Mouse (Mus musculus) T-helper 2 cell (primary cell): ENCODE results near the gene Tcte1.

Experiments
- in situ Hi-C: fragments of 300-600 bp; cut with MboI, MseI; formaldehyde crosslinking; loops from one replicate; pipeline ENCODE4 v1.15.1; 2025; ENCODE audit warnings: high pct_unique_total_duplicates

Gene Tcte1

DNA sequence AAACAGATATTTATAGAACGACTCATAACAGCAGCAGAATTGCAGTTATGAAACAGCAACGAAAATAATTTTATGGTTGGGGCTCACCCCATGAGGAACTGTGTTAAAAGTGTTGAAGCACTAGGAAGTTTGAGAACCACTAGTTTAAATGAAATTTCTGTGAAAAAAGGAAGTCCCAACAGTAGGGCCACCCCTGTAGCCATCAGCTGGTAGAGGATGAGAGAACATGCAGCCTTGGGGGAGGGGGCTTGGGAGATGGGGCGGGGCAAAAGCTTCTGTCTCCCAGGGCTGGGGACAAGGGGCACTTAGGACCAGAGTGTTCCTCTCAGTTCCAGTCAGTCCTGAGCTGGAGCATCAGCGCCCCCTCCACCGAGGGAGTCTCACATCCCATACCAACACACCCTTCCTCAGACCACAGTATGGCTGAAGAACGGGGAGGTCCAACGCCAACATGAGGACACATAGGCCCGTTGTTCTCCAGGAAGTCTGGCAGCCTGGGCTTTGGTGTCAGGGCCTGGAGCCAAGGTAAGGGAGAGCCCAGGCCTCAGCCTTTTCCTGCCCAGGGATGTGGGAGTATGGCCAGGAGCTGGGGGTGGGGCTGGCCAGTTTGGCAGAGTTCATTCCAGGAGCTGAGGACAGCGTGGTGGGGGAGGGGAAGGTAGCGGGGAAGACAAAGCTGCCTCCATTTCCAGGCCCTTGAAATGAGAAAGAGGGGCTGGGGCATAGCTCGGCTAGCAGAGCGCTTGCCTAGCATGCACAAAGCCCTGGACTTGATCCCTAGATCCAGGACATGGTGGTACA is 61.1 kb downstream of the Tcte1 start:
- in situ Hi-C loops, result no loop called here

DNA sequence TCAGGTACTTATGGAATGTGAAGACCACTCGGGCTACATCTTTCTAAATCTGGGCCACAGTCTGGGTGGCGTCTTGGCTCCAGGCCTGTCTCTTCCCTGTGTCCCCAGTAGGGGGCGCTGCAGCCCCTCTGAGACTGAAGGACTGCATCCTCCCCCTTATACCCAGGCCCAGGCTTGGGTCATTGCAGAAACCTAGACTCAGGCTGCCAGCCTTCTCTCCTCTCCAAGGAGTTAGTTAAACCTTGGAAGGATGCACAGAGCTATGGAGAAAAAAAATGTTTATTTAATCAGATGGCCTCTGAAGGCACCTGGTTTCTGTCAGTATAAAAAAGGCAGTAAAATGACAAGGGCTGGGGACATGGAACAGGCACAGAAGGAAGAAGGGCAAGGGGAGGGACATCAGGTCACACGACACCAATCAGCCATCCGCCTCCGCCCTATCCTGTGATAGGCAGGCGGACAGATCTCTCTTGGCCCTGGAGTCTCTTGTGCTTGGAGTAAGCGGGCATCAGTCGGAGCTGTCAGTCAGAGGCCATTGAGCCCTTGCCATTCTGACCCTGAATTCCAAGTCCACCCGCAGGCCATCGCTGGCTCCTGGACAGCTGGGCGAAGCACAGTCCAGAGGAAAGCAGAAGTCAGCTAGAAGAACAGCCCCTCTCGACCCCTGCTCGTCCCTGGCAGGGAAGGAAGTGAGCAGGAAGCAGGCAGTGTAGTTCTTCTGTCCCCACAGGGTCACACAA is 61.9 kb downstream of the Tcte1 start:
- in situ Hi-C loops, result loop anchor here (5.0 kb wide), 1 partner anchor 42 kb away; no protein-coding TSS in a partner anchor

DNA sequence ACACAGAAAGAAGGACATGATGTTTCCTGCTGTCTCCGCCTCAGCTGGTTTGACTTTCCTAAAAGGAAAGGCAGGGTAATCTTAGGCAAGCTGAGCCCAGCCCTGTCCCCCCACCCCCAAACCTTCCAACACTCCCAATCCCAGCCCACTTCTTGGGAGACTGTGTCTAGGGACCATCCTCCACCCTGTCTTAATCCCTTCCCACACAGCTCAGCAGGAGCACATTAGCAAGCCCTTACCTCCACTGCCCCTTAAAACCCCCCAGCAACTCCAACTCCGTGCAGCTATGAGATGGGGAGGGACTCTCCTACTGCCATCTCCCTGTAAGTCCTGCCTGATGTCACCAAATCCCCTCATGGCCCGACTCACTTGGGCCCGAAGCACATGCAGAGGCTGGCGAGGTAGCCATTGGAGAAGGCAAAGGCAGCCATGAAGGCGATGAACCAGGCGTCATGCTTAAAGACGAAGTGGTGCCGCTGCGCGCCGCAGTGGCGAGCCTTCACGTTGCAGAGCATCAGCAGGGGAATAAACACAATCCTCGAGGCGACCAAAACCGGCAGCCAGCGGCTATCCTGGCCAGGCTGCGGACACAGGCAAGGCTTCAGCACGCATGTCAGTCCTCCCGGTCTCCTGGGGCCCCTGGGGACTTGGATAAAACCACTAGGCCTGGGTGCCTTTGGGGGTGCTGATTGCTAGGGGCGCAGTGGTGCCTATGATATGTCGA is 62.7 kb downstream of the Tcte1 start:
- in situ Hi-C loops, result loop anchor here (5.0 kb wide), 1 partner anchor 41 kb away; no protein-coding TSS in a partner anchor

DNA sequence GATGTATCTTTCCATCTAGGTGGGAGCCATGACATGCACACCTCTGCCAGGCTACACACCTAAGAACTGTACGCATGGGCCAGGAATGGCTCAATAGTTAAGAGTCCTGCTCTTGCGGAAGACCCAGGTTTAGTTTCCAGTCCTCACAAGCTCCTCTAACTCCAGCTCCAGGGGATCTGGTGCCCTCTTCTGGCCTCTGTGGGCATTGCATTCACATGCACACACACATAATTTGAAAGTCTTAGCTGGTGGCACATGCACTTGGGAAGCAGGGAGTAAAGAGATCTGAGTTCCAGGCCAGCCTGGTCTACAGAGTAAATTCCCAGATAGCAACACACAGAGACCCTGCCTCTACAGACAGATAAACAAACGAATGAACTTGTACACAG is 63.2 kb downstream of the Tcte1 start:
- in situ Hi-C loops, result loop anchor here (5.0 kb wide), 1 partner anchor 41 kb away; no protein-coding TSS in a partner anchor

DNA sequence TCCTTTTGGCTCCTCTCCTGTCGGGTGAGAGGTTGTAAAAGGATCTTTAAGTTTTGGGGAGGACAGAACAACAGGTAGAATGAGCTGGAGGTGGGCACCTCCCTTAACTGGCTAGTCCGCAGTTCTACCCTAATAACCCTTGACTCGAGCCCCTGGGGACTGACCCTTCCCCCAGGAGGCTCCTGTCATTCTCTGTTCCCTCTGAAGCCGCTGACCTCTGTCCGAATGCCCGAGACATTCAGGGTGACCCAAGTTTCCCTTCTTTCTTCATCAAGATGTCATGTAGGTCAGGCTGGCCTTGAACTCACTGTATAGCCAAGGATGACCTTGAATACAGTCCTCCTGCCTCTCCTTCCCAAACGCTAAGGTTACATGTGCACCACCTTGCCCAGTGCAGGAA is 65.1 kb downstream of the Tcte1 start:
- in situ Hi-C loops, result loop anchor here (5.0 kb wide), 1 partner anchor 39 kb away; no protein-coding TSS in a partner anchor

DNA sequence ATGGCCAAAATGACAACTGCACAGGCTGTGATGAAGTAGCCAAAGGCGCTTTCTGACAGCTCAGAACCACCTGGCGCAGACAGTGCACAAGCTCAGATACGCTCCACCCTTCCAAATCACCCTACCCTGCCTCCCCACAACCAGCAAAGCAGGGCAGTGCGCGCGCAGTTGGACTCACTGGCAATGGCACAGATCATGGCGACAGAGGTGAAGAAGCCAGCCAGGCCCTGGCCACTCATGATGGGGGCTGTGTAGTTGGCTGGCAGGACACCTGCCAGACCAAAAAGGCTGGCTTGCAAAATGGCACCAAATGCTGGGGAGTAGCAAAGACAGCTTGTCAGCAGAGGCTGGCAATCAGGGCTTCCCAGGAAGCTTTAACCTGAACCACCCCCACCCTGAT is 66.0 kb downstream of the Tcte1 start:
- in situ Hi-C loops, result loop anchor here (5.0 kb wide), 1 partner anchor 38 kb away; no protein-coding TSS in a partner anchor

DNA sequence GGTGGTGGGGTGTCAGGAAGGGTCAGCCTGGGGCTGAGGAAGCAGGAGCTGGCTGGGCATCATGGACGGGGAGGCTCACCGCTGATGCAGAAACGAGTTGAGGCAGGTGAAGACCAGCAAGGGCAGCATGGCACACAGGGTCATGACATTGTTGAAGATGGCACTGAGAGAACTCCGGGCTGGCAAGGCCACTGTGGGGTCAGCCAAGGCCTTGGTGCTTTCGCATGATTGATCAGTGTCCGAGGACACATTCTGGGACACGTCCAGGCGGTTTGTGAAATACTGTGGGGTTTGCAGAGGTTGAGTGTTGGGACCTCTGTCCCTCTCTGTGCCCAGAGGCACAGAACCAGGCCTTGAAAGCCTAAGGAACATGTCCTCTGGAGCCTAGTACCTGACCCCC is 66.6 kb downstream of the Tcte1 start:
- in situ Hi-C loops, result loop anchor here (5.0 kb wide), 1 partner anchor 37 kb away; no protein-coding TSS in a partner anchor

DNA sequence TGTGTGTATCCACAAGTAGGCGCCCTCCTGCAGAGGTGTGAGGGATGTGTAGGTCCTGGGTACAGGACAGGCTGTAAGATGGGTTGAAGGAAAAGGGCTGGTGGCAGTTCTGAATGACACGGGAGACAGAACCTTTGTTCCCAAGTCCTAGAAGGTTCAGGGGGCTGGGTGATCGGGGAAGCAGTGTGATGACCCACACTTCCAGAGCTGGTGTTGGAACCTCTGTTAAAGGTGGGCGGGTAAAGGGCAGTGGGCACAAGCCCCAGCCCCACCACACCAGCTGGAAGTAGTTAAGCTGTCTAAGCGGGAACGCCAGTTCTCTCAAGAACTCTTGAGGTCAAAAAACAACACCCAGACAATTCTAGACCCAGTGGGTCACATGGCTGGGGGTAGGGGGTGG is 67.2 kb downstream of the Tcte1 start:
- in situ Hi-C loops, result no loop called here

DNA sequence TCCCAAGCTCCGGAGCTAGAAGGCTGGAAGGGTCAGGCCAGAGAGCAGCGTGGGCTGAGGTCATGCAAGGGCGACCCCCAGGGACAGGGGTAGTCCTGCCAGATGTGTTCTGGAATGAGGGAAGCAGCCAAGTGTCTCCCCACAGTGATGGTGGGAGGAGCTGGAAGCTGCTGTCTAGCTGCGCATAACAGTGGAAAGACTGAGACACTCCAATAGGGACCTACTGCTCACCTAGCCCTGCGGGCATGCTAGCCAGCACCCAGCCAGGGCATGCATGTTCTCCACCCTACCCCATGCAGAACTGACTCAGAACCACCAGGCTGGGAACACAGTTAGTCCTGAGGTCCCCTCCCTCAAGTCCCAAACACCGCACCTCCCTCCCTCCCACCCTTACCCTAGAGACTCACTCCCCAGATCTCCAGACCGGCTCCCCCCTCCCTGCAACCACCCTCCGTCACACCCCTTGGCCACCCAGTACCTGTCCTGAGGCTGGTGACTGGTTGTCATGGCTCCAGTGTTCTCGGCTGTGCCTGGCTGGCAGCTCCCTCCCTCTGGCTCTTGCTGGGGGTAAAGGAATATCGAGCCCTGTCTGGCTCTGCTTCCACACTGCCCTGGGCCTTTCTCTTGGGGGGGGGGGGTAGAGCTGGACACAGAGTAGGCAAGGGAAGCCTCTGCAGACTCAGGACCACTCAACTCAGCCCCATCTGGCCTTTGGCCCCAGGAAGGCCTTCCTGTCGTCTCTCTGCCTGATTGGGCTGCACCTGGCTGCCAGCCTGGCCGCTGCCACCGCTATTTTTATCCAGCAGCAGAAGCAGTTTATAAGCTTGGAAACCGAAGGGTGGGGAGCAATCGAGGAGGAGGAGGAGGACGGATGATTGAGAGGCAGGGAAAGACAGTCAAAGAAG is 68.7 kb downstream of the Tcte1 start:
- in situ Hi-C loops, result no loop called here
